Mouse (Mus musculus): Measurements from ENCODE around the gene Scai. TPM values are rescaled to one million over a fixed set of nuclear protein-coding genes. Genes with fewer than 3 reads are reported as not detected.

Gene Scai
- total and polyA plus RNA-seq, 2 experiments from 2014 or later: 13.8 to 67.1 TPM

- 90% methylated on average over 3 of the region's 3 CpGs for WGBS
- ATAC-seq: no peak
- no peak overlapping the region for H3K4me2 ChIP-seq (ENCODE audit: low read depth, low read length)
Observed at GRCm38 (mm10) chr2:39219034-39219433, 28.5 kb upstream of the Scai start.

GRCm38 (mm10) chr2:39217150-39217549 lies 26.6 kb upstream of the Scai start:
- TF ChIP-seq CTCF (IDR thresholded peaks at IDR 0.05; ENCODE audit: low read depth): no peak
- H3K9ac ChIP-seq (replicated peaks; ENCODE audit: low read length): no peak overlapping the region
- no peaks in the 10 kb centered on the region for H3K9me3 ChIP-seq (ENCODE audit: low read length)
- no peak for DNase-seq (ENCODE audit: low spot score)
- no peak overlapping the region for H3K4me3 ChIP-seq (ENCODE audit: low read length)
- H3K36me3 ChIP-seq (ENCODE audit: insufficient read depth, low read length): no peaks in the 10 kb centered on the region
- H3K4me2 ChIP-seq (ENCODE audit: low read depth, low read length): no peak overlapping the region
- ATAC-seq: no peak
- WGBS: 92% methylated on average over 4 of the region's 4 CpGs
- H3K27ac ChIP-seq: no peak overlapping the region
- no peaks in the 10 kb centered on the region for H3K4me1 ChIP-seq (ENCODE audit: insufficient read depth, low read length)
- H3K27me3 ChIP-seq (ENCODE audit: insufficient read depth, low read length): no peaks in the 10 kb centered on the region

More at GRCm38 (mm10) chr2:39219034-39219433, 28.5 kb upstream of the Scai start:
- no peaks in the 10 kb centered on the region for H3K36me3 ChIP-seq (ENCODE audit: insufficient read depth, low read length)
- no peaks in the 10 kb centered on the region for H3K9me3 ChIP-seq (ENCODE audit: low read length)
- no peak overlapping the region for H3K27ac ChIP-seq
- 0 out of 2 replicates have a peak, but pooled peaks cover 6% of the 10 kb centered on the region for H3K4me1 ChIP-seq (ENCODE audit: insufficient read depth, low read length)
- no peak overlapping the region for H3K4me3 ChIP-seq (ENCODE audit: low read length)
- no peak overlapping the region for H3K9ac ChIP-seq (replicated peaks; ENCODE audit: low read length)
- no peak for DNase-seq (ENCODE audit: low spot score)
- TF ChIP-seq CTCF (IDR thresholded peaks at IDR 0.05; ENCODE audit: low read depth): no peak
- no peaks in the 10 kb centered on the region for H3K27me3 ChIP-seq (ENCODE audit: insufficient read depth, low read length)

- TF ChIP-seq CTCF (IDR thresholded peaks at IDR 0.05; ENCODE audit: low read depth): no peak
- Histone ChIP-seq H3K4me1 (ENCODE audit: insufficient read depth, low read length) (no peaks in the 10 kb centered on the region), H3K9me3 (ENCODE audit: low read length) (no peaks in the 10 kb centered on the region), H3K4me3 (ENCODE audit: low read length) (no peak overlapping the region), H3K27ac (no peak overlapping the region), H3K9ac (replicated peaks; ENCODE audit: low read length) (no peak overlapping the region), H3K36me3 (ENCODE audit: insufficient read depth, low read length) (no peaks in the 10 kb centered on the region), H3K27me3 (ENCODE audit: insufficient read depth, low read length) (no peaks in the 10 kb centered on the region), H3K4me2 (ENCODE audit: low read depth, low read length) (no peak overlapping the region)
- no peak for ATAC-seq
- 96% methylated on average over 4 of the region's 4 CpGs for WGBS
- DNase-seq (ENCODE audit: low spot score): no peak
Observed at GRCm38 (mm10) chr2:39210738-39211137, 20.2 kb upstream of the Scai start.

- no peak for DNase-seq (ENCODE audit: low spot score)
- no peaks in the 10 kb centered on the region for H3K4me1 ChIP-seq (ENCODE audit: insufficient read depth, low read length)
- 93% methylated on average over 2 of the region's 2 CpGs for WGBS
- H3K27me3 ChIP-seq (ENCODE audit: insufficient read depth, low read length): no peaks in the 10 kb centered on the region
- no peak overlapping the region for H3K9ac ChIP-seq (replicated peaks; ENCODE audit: low read length)
- peaks cover 4% of the 10 kb centered on the region; the same call in 1 of the 2 replicates for H3K36me3 ChIP-seq (ENCODE audit: insufficient read depth, low read length)
- no peak overlapping the region for H3K4me3 ChIP-seq (ENCODE audit: low read length)
- no peak overlapping the region for H3K4me2 ChIP-seq (ENCODE audit: low read depth, low read length)
- ATAC-seq: no peak
- H3K27ac ChIP-seq: no peak overlapping the region
- no peaks in the 10 kb centered on the region for H3K9me3 ChIP-seq (ENCODE audit: low read length)
- no peak for TF ChIP-seq CTCF (IDR thresholded peaks at IDR 0.05; ENCODE audit: low read depth)
Observed at GRCm38 (mm10) chr2:39203359-39203758, 12.8 kb upstream of the Scai start.

GRCm38 (mm10) chr2:39194809-39195208 lies 4.3 kb upstream of the Scai start:
- Histone ChIP-seq H3K9me3 (ENCODE audit: low read length) (no peaks in the 10 kb centered on the region), H3K27me3 (ENCODE audit: insufficient read depth, low read length) (no peaks in the 10 kb centered on the region), H3K36me3 (ENCODE audit: insufficient read depth, low read length) (peaks cover 4% of the 10 kb centered on the region; the same call in 1 of the 2 replicates), H3K9ac (replicated peaks; ENCODE audit: low read length) (no peak overlapping the region), H3K27ac (no peak overlapping the region), H3K4me3 (ENCODE audit: low read length) (no peak overlapping the region), H3K4me2 (ENCODE audit: low read depth, low read length) (no peak overlapping the region), H3K4me1 (ENCODE audit: insufficient read depth, low read length) (no peaks in the 10 kb centered on the region)
- DNase-seq (ENCODE audit: low spot score): no peak
- WGBS: 93% methylated on average over 2 of the region's 2 CpGs
- ATAC-seq: no peak
- no peak for TF ChIP-seq CTCF (IDR thresholded peaks at IDR 0.05; ENCODE audit: low read depth)

GRCm38 (mm10) chr2:39189961-39190560 lies 473 bp downstream of the Scai start:
- ATAC-seq (peak; percentile 86), DNase-seq (ENCODE audit: low spot score) (peak; percentile 29)
- no peaks in the 10 kb centered on the region for H3K27me3 ChIP-seq (ENCODE audit: insufficient read depth, low read length)
- H3K4me2 ChIP-seq (ENCODE audit: low read depth, low read length): peak overlapping the region; percentile 71
- TF ChIP-seq CTCF (IDR thresholded peaks at IDR 0.05; ENCODE audit: low read depth): no peak
- WGBS: 1% methylated on average over 32 of the region's 39 CpGs
- no peaks in the 10 kb centered on the region for H3K9me3 ChIP-seq (ENCODE audit: low read length)
- peaks cover 8% of the 10 kb centered on the region; the same call in 1 of the 2 replicates for H3K4me1 ChIP-seq (ENCODE audit: insufficient read depth, low read length)
- H3K4me3 ChIP-seq (ENCODE audit: low read length): peak overlapping the region; percentile 97
- H3K36me3 ChIP-seq (ENCODE audit: insufficient read depth, low read length): no peaks in the 10 kb centered on the region
- H3K27ac ChIP-seq: peak overlapping the region; percentile 97
- H3K9ac ChIP-seq (replicated peaks; ENCODE audit: low read length): peak overlapping the region; percentile 95

- Histone ChIP-seq H3K4me3 (ENCODE audit: low read length) (no peak overlapping the region), H3K36me3 (ENCODE audit: insufficient read depth, low read length) (peaks cover 5% of the 10 kb centered on the region), H3K4me2 (ENCODE audit: low read depth, low read length) (no peak overlapping the region), H3K9ac (replicated peaks; ENCODE audit: low read length) (no peak overlapping the region), H3K27ac (no peak overlapping the region), H3K27me3 (ENCODE audit: insufficient read depth, low read length) (no peaks in the 10 kb centered on the region), H3K9me3 (ENCODE audit: low read length) (no peaks in the 10 kb centered on the region), H3K4me1 (ENCODE audit: insufficient read depth, low read length) (peaks cover 8% of the 10 kb centered on the region; the same call in 1 of the 2 replicates)
- 66% methylated on average over 3 of the region's 3 CpGs for WGBS
- DNase-seq (ENCODE audit: low spot score) (no peak), ATAC-seq (no peak)
- TF ChIP-seq CTCF (IDR thresholded peaks at IDR 0.05; ENCODE audit: low read depth): no peak
Observed at GRCm38 (mm10) chr2:39185942-39186341, 4.6 kb downstream of the Scai start.

All from hindbrain, postnatal 0 days (tissue).